Mouse (Mus musculus): ENCODE data around the gene Gatc.

Gene Gatc

DNA sequence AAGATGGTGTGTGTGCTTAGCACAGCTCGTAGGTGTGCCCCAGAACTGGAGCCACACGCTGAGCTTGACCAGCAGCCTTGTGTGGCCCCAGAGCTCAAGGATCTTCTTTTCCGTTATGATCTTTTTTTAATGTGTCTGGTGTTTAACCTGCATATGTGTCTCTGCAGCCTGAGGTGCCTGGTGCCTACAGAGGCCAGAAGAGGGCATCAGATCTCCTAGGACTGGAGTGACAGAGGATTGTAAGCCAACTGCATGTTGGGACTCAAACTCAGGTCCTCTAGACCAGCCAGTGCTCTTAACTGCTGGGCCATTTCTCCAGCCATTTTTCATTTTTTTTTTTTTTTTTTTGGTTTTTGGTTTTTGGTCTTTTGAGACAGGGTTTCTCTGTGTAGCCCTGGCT is 56.2 kb downstream of the Gatc start:
- DNase-seq (ENCODE audit: inconsistent age in 2 of 2, low spot score in 1 of 2) = no peak
